Mouse (Mus musculus) lung, adult 18-20 months (tissue): Measurements from ENCODE around the gene Creb1.

Source experiments
- DNase-seq, 2 experiments: peaks; one replicate each; pipeline ENCODE4 v3.0.0; 2022; ENCODE audit warnings: mixed read lengths in 2 of 2

The Creb1 gene

DNA sequence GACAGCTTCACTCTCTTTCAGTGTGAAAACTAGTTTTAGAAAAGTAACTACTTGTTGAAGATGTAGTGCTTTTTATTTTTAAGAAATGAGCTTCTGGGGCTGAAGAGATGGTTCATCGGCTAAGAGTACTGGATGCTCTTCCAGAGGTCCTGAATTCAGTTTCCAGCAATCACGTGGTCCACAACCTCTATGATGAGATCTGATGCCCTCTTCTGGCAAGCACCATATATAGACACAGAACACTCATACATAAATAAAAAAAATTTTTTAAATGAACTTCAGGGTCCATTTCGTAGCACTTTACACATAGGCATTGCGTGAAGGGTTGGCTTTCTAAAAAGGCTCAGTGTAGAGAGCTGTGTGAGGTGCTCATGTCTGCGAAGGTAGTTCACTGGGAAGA lies 11.3 kb downstream of the Creb1 start:
- DNase-seq, result no peak

DNA sequence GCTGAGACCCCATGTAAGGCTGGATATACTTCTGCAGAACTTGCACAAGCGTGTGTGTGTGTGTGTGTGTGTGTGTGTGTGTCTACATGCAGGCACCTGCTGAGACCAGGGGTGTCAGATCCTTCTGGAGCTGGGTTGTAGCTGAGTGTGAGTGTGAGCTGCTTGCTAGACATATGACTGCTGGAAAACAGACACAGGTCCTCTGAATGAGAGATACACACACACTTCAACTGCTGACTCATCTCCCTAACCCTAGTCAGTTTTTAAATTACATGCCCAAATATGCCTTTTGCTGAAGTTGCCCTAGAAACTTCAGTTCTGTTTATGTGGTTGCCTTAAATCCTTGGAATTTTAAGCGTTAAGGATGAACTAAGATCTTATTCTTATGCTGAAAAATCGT lies 13.6 kb downstream of the Creb1 start:
- DNase-seq, result no peak

DNA sequence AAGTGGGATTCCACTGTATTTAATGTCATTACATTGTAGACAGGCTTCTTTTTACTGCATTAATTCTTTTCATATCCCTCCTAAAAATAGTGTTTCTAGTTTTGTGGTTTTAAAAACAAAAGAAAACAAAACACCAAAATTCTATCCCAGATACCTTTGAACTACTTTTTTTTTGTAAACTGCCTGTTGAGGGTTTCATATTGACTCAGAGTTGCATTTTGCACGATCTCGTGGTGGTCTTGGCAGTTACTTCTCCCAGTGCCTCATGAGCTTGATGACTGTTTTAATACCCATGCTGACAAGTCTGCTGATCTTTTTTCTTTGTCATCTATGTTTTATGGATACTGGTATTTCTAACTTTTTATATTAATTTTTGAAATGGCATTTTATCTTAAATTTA lies 16.9 kb downstream of the Creb1 start:
- no peak for DNase-seq

DNA sequence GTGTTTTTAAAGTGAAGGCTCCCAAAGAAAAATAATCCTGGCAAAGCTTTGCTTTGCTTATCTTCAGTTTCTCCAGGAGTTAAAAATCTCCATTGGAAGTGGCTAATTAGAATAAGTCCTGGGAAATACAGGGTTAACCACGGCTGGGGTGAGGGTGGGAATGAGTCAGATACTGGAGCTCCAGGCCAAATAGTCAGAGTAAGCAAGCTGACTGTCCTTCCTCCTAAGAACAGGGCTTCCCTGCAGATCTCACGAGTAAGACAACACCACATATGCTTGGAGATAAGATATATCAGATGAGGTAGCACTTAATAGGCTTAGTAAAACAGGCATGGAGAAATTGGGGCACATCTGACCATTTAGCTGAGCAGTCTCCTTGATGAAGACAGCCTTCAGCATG lies 19.5 kb downstream of the Creb1 start:
- DNase-seq, result no peak

DNA sequence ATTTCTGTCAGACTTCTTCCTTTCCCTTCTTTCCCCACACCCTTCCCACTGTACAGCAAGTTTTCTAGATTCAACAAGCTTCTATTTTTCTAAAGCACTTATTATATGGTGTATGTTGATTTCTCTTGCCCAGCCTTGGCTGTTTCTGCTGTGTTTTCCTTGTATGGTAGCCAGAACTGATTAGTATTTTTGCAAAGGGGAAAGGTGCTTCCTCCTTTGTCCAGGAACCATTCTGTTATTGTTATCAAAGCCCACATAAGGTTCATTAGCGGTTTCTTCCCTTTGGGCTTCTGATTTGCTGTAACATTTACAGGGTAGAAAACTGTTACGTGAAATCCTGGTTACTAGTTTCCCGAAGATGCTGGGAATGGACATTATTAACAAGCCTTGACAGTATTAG lies 27.7 kb downstream of the Creb1 start:
- no peak for DNase-seq

DNA sequence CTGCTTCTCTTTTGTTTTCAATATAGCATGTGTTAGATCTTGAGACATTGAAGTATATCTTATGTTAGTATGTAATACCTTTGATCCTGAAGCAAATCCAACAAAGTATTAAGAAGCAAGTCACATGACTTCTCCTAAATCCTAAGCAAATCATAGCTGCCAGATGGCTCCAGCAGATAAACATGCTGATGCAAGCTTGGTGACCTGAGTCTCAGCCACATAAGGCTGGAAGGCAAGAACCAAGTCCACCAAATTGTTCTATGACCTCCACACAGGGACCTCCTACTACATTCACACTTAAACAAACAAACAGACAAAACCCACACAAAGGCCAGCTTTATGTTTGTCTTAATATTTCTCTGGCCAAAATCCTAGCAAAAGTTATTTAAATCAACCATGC lies 35.8 kb downstream of the Creb1 start:
- no peak for DNase-seq

DNA sequence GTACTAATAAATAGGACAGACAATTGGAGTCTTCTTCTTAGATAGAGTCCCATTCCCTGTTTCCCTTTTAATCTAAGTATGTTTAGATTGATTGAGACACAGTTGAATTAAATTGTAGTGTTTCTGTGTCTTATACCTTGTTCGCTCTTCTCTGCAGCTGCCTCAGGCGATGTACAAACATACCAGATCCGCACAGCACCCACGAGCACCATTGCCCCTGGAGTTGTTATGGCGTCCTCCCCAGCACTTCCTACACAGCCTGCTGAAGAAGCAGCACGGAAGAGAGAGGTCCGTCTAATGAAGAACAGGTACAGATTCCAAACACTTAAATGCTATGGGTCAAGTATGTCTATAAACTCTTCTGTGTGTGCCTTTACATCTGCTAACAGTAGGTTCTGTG lies 43.6 kb downstream of the Creb1 start:
- DNase-seq, result no peak

DNA sequence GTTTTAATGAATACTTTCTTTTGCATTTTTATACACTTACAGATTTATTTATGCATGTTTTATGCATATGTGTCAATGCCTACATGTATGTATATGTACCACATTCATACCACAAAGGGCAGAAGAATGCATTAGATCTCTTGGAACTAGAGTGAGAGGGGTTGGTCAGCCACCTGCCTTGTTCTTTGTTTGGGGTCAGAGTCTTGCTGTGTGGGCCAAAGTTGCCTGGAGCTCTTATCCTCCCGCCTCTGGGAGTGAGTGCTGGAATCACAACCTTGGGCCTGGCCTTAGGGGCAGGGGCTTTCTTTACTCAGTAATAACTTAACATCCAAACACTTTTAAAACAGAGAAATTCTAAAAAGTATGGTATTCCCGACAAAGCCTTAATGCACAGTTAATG lies 44.3 kb downstream of the Creb1 start:
- DNase-seq, result no peak

DNA sequence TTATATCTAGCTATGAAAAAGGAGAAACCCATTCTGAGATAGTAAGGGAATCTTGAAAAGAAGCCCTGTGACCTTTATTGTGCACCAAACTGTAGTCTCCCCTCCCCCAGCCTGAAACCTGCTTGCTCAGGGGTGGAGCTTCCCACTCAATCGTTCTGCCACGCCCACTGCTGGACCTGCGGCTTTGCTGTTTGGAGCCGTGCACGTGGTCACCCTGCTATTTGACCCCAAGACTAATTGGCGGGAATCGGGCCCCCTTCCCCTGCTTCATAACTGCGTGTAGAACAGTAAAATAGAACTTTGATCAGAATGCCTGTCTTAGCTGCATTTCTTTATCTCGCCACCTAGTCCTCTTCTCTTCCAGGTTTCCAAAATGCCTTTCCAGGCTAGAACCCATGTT lies 45.5 kb downstream of the Creb1 start:
- DNase-seq, result peak in 1 of 2 experiments; percentile 17

DNA sequence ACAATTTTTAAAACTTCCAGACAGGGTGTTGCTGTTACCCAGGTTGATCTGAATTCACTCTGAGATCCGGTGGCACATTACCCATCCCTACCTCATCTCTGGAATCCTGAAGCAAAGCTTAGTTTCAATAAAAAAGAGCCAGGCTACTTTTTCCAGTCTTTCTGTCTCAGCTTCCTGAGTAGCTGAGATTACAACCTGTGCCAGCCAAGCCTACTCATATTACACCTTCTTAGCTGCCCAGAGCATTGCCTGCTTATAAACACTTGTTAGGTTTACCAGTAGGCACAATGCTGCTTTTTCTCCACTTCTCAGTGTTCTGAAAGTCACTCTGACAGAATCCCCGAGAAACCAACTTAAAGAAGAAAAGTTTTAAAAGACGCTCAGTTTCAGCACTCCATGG lies 46.4 kb downstream of the Creb1 start:
- no peak for DNase-seq

DNA sequence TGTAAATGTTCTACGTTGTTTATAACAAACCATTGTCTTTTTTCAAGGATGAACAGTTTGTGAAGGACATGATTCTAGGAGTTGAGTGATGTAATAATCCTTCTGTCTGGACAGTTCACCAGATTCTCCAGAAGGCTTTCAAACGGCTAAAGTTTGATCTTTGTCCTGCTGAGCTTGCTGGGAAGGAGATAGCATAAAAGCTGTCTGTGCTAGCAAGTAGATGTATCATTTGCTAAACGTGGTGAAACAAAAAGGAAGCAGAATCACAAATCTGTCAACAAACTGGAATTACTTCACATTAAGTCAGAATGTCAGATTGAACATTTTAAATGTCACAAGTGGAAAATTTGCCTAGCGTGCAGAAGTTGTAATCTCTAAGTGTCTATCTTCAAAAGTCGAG lies 66.5 kb downstream of the Creb1 start:
- DNase-seq, result no peak

DNA sequence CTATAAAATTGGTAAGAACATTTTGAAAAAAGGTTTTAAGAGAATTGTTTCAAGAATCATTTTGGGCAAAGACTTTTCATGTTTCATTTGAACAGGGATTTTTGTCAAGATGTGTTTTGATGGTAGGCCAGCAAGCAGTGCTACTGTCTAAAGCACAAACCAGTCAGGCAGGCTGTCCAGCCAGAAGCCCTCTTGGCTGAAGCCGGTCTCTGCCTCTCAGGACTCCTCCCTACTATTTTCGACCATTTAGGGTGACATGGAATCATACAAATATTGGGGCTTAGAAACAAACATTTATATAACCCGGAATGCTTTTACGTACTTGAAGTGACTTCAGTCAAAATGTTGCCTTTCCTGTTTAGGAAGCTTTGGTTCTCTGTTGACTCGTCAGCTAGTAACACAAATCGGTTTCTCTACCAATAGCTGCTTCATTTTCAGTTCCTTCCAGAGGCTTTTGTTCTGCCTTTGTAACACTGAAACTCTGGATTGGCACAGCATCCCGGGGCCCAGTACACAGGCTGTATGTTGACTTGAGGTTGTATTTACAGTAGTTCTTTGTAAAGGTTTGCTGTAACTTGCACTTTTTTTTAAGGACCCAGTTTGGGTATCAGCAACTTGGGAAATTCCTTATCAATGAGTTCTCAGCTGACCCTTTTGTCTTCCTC lies 68.1 kb downstream of the Creb1 start:
- peak in 1 of 2 experiments; percentile 30 for DNase-seq

DNA sequence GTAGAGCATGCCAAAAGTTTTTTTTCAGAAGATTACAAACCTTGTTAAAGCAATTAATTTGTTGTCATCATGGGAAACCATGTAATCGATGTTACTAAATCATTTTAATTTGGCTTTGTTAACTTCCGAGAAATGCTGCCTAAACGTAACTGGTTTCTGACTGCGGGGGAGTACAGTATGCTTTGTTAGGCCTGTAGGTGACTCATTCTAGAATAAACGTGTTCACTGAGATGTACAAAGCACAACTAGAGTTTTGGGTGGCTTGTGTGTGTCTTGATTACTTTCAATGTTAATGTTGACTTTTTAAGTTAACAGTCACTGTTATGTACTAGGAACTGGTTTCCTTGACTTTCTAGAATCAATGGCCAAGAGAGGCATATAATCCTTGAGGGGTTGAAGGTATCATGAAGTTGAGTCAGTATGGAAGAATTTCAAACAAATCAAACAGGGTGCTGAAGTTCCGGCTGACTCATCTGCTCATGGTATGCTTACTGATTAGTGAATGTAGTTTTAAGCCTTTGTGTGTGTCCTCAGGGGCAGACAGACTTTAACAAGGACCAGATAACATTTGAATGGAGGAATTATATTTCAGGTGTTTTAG lies 68.9 kb downstream of the Creb1 start:
- DNase-seq, result no peak

DNA sequence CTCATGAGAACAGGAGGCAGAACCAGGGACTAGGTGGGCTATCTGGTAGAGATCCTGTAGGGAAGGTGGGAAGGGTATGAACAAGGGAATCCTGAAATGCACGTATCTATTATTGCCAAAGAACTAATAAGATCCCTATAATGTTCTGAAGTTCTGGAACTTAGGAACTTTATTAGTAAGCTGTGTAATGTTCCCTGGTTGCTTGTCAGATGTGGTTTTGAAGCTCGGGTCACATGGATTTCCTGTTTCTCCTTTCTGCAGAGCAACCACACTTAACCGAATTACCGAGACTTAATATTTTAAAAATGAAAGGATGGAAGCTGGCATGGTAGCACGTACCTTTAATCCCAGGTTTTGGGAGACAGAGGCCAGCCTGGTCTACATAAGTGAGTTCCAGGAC lies 70.9 kb downstream of the Creb1 start:
- DNase-seq, result no peak

DNA sequence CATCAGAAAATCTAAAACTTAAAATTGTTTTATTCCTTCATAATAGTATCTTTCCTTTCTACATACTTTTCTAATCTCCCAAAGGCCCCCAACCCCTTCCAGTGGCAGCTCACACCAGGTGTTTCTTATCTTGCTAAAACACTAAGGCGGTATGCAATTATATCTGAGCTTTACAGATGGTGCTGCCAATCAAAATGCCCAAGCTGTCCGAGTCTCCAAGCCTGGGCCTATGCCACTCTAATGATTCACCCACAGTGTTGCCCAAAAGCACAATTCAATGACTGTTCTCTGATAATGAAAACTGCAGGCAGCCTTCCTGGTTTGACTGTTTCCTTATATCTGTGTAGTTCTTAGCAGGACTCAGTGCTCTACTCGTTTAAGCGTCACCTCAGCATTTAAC lies 76.7 kb downstream of the Creb1 start:
- DNase-seq, result no peak

DNA sequence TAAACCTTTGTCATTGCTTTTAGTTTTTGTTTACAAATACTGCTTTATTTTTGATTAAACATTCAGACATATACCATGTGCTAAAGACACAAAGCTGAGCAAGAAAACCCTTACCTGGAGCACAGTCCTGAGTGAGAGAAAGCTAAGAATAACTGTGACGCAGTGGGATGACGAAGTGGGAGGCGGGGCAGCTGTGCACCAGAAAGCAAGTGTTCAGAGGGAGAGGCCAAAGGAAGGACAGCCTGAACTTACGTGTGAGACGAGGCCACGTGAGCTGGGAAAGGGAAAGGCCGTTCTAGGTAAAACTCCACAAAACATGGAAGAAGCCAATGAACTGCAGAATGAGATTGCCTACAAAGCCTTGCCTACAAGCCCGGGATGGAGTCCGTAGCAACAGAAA lies 77.5 kb downstream of the Creb1 start:
- no peak for DNase-seq

DNA sequence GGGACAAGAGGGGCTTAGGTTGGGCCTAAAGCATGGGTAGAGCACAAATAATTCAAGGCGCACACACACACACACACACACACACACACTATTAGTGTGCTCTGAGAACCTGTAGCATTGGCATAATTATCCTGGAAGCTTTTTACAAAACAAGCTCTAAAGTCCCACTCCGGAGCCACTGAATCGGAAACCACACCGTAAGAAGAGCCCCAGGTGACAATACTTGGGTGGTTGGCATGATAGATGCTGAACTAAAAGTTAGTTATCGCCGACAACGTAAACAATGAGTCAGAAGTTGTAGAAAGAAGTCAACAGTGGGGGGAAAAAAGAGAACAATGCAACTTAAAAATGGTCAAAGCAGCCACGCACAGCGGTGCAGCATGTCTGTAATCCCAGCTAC lies 81.9 kb downstream of the Creb1 start:
- no peak for DNase-seq

DNA sequence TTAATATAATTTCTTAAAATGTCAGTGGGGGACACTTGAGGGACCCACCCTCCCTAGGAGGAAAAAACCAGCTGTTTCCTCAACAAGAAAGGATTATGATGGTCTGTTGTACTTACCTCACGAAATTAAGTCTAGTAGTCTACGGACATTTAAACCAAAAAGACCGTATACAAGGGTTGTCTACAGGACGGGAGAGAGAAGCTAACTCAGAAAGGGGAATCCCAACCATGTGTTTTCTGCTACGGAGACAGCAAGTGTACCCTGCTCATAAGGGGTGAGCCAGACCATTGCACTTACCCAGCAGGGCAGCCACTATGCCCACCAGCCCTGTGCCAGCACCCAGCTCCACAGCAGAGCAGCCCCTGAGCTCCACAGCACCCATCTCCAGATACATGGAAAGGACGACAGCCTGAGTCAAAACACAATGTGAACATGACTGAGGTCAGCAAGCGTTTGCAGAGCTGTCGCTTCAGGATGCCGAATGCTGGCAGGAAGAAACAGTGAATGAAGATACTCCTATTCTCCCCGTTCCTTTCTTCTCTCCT lies 82.4 kb downstream of the Creb1 start:
- DNase-seq, result no peak

DNA sequence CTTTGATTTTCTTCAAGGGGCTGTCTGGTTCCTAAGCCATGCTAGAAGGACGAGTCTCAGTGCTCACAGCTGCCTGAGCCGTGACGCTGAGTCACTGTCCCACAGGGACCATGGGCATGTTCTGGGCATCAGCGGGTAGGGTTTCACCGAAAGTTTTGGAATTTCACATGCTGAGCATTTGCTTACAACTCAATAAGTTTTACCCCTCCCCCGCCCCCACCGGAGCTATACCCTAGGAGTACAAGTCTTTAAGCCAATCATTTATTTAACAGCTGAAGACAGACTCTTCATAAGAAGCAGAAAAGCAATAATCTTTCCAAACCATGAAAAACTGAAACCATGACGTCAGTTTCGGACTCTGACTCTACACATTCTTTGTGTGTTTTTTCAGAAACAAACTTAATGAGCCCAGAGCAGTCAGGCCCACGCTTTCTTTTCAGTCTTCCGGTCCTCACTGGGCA lies 83.1 kb downstream of the Creb1 start:
- no peak for DNase-seq

DNA sequence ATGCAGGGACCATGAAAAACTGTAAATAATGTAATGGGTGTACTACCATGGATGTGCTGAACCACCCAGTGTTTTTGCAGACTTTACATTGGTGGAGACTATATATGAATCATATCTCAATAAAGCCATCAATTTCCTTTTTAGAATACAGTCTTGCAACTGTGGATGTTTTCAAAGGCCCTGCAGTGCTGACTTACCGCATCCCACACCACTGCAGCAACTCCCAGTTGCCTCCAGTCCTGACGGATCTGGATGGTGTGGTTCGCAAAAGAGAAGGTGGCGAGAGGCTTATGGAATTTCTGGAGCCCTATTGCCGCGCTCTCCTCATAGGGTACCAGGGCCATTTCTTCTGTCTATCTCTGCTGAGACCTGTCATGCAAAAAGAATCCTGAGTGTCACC lies 83.6 kb downstream of the Creb1 start:
- DNase-seq, result no peak

DNA sequence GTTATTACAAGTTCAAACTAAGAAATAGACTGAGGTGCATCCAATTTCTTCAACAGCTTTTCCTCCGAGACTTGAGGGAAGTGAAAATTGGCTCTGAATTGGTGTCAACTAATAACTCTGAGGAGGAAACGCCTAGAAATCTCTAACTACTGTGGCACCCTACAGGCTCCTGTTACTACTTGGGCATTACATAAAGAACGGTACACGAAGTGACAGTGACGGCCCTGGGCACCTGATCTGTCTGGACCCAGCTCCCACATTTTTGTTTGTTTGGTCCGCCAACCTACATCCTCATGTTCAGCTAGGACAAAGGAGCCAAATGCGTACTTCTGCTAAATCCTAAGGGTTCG lies 84.1 kb downstream of the Creb1 start:
- DNase-seq, result no peak

DNA sequence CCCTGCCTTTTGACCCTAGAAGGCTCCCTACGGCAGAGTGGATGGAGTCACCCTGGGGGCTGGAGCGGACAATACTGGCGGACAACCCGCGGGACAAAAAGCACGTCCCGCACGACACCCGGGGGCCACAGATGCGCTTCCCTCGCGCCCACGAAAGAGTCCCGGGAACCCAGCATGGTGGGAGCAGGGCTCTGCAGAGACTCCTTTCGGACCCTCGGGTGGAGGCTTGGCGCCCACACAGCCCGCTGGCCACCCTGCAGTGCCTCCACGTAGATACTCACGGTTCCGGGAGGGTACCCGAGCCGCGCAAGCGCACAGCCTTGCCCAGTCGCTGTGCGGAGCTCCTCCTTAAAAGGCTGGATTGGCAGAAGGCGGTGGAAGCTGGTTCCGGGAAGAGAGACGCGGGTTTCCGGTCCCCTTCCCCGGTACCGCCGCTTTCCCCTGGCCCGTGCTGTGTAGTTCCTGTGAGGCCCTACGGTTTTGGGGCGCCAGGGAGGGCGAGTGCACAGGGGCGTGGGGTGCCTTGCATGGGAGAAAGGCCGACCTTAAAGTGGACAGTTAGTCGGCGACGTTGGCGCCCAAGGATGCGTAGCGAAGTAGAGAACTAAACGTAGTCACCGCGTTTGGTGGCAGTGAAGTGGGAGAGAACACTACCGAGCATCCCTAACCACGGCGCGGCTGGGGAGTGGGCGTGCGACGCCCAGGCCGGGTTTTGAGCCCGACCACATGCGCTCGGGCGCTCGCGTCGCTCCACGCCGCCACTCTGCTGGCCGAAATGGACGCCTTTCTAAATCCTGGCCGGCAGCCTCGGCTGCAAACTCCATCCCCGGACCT lies 84.7 kb downstream of the Creb1 start, which contains the start of gene Mettl21a:
Gene Mettl21a, minus strand, starts transcription at position 362 of the 834 bp plus-strand sequence.
- DNase-seq, result peak; percentile 94 to 96

DNA sequence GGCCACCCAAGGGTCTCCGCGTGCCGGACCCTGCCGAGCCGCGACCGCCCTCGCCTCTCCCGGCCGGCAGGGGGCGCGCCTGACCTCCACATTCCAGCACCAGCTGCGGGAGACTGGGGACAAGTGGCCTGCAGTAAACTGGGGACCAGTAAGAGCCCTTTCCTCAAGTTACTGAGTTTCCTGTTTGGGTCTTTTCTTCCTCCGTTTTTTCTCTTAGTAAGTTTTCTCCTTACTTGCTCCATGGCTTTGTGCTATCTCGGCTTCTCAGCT lies 85.2 kb downstream of the Creb1 start:
- peak; percentile 81 to 85 for DNase-seq

DNA sequence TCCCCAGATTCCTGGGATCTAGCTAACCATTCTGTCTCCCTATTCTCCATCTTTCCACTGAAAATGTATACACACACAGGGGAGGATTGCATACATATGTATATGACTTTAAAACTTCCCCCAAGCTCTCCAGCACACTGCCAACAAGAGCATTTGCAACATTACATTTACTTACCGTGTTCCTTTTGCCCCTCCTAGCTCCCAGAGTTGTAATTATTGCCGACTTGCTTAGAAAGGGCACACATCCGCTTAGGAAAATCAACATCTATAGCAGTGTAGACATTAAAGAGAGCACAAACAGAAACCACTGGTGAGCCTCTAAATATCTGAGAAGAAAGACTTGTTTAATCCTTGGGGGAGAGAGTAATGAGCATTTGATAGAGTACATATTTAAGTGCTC lies 85.8 kb downstream of the Creb1 start:
- DNase-seq, result no peak
